Mouse (Mus musculus): ENCODE results near the gene Gnat2. TPM values are rescaled to one million over a fixed set of nuclear protein-coding genes. Genes with fewer than 3 reads are reported as not detected.
A peak's percentile ranks its signal among the peaks of the same experiment; 100 is the strongest.

The Gnat2 gene
- polyA plus RNA-seq, 1 experiment from 2014 or later = 0.90 TPM

DNA sequence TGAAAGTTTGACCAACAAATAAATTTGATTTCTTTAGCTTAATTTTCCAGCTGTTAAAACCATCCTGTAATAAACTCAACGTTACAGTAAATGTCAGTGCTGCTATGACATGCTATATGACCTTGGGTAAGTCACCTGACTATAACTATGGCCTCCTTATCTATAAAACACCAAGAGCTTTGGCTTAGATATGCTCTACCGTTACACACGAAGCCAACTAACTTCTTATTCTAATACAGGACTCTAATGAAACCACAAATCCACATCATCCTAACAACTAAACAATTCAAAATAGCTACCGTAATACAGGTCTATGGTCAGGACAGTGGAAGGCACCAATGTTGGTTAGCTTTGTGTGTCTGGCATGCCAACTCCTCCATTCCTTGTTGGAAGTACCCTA, 37.2 kb downstream of the Gnat2 start:
- Histone ChIP-seq H3K27me3 (replicated peaks; ENCODE audit: low read depth, poor library complexity, severe bottlenecking) (no peaks in the 10 kb centered on the region), H3K4me3 (no peak overlapping the region), H3K36me3 (replicated peaks) (no peaks in the 10 kb centered on the region), H3K9me3 (no peaks in the 10 kb centered on the region), H3K4me1 (peaks cover 22% of the 10 kb centered on the region), H3K27ac (replicated peaks) (no peak overlapping the region)
- DNase-seq (ENCODE audit: low spot score) = no peak
- 94% methylated on average over 4 of the region's 4 CpGs for WGBS

DNA sequence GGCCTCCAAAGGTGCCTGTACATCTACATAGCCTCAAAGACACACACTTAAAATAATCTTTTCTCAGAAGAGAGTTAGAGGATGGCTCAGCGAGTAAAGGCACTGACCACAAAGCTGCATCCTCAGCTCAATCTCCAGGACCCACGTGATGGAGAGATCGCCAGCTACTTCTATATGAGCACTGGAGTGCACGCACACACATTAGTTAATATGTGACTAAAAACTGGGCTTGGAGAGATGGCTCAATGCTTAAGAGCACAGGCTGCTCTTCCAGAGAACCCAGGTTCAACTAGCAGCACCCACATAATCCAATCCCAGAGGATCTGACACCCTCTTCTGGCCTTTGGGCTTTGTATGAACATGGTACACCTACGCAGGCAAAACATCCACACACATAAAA, 38.6 kb downstream of the Gnat2 start:
- H3K27ac ChIP-seq (replicated peaks) = no peak overlapping the region
- H3K36me3 ChIP-seq (replicated peaks) = no peaks in the 10 kb centered on the region
- peaks cover 22% of the 10 kb centered on the region for H3K4me1 ChIP-seq
- no peaks in the 10 kb centered on the region for H3K27me3 ChIP-seq (replicated peaks; ENCODE audit: low read depth, poor library complexity, severe bottlenecking)
- no peaks in the 10 kb centered on the region for H3K9me3 ChIP-seq
- DNase-seq (ENCODE audit: low spot score) = no peak
- H3K4me3 ChIP-seq = no peak overlapping the region
- WGBS = 93% methylated on average over 5 of the region's 5 CpGs

DNA sequence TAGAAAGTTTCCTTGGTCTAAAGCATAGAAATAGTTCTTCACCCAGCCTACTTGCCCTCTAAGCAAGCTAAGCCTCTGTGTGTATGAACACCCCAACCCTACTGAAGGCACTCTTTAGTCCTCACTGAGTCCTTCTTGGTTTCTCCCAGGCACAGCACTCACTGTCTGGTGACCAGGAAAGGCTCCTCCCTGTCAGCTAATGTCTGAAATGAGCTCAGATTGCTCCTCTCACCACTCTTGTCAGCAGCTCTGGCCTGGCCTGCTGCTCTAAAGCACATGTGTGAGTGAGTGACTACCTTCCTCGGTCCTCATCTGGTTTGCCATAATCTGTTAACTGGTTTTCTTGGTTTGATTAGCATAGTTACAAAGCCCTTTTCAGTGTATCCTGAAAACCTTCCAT, 39.2 kb downstream of the Gnat2 start:
- Histone ChIP-seq H3K27ac (replicated peaks) (no peak overlapping the region), H3K4me1 (peaks cover 22% of the 10 kb centered on the region), H3K4me3 (no peak overlapping the region), H3K27me3 (replicated peaks; ENCODE audit: low read depth, poor library complexity, severe bottlenecking) (no peaks in the 10 kb centered on the region), H3K36me3 (replicated peaks) (peaks cover 2% of the 10 kb centered on the region), H3K9me3 (no peaks in the 10 kb centered on the region)
- 82% methylated on average over 1 of the region's 1 CpGs for WGBS
- no peak for DNase-seq (ENCODE audit: low spot score)

DNA sequence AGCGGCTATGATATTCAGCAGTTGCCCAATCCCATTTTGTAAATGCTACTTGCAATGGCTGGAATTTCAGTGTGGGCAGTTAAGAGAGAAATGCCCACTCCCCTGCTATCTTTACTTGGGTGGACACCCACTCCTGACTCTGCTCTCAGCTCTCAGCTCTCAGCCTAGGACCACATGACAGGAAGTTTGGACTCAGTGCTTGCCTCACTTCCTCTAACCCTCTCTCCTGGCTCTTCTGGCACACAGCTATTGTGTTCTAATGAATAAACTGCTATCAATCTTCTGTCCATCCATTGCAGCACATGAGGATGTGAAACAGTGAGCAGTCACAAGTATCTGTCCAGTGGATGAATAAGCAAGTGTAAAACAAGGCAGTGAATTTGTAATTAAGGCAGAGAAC, 39.9 kb downstream of the Gnat2 start:
- H3K4me3 ChIP-seq = no peak overlapping the region
- peaks cover 9% of the 10 kb centered on the region for H3K36me3 ChIP-seq (replicated peaks)
- no peaks in the 10 kb centered on the region for H3K27me3 ChIP-seq (replicated peaks; ENCODE audit: low read depth, poor library complexity, severe bottlenecking)
- no peak overlapping the region for H3K27ac ChIP-seq (replicated peaks)
- peaks cover 22% of the 10 kb centered on the region for H3K4me1 ChIP-seq
- DNase-seq (ENCODE audit: low spot score) = no peak
- WGBS = 90% methylated on average over 1 of the region's 1 CpGs
- no peaks in the 10 kb centered on the region for H3K9me3 ChIP-seq

DNA sequence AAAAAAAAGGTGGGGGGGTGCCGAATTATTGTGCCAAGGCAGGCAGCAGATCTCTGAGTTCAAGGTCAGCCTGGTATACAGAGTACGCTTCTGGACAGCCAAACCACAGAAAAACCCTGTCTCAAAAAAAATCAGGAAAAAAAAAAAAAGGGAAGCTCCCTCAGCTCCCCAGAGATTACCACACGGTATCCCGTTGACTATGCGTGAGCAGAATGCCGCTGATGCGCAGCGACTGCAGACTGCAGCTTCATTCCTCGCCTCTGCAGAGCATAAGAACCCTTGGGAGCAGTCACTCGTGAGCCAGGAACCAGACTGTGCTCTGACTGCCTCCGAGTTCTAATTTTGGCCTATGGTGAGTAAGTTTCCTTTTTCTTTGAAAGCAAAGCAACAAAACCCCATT, 42.1 kb downstream of the Gnat2 start:
- Histone ChIP-seq H3K36me3 (replicated peaks) (peaks cover 18% of the 10 kb centered on the region), H3K9me3 (no peaks in the 10 kb centered on the region), H3K4me3 (no peak overlapping the region), H3K27me3 (replicated peaks; ENCODE audit: low read depth, poor library complexity, severe bottlenecking) (no peaks in the 10 kb centered on the region), H3K4me1 (peaks cover 5% of the 10 kb centered on the region; the same call in 1 of the 2 replicates), H3K27ac (replicated peaks) (no peak overlapping the region)
- 89% methylated on average over 11 of the region's 11 CpGs for WGBS
- DNase-seq (ENCODE audit: low spot score) = no peak

DNA sequence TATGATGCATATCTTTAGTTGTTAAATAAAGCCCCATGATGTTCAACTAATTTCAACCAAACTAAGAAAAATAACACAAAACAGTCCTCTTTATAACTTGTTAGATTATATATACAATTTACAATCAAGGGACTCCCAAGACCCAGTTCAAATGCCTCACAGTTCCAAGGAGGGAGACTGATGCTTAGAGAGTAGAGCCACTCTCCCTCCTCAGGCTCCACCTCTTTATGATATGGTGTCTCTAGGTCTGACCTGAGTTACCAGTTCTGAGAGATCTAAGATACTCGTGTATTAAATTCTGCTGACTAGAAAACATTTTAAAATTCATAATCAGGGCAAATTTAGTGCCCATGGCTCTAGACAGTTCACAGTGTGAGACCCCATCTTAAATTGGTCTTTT, 46.5 kb downstream of the Gnat2 start:
- Histone ChIP-seq H3K36me3 (replicated peaks) (peaks cover 33% of the 10 kb centered on the region), H3K4me1 (no peaks in the 10 kb centered on the region), H3K9me3 (no peaks in the 10 kb centered on the region), H3K4me3 (no peak overlapping the region), H3K27ac (replicated peaks) (no peak overlapping the region), H3K27me3 (replicated peaks; ENCODE audit: low read depth, poor library complexity, severe bottlenecking) (no peaks in the 10 kb centered on the region)
- 88% methylated on average over 1 of the region's 1 CpGs for WGBS
- no peak for DNase-seq (ENCODE audit: low spot score)

DNA sequence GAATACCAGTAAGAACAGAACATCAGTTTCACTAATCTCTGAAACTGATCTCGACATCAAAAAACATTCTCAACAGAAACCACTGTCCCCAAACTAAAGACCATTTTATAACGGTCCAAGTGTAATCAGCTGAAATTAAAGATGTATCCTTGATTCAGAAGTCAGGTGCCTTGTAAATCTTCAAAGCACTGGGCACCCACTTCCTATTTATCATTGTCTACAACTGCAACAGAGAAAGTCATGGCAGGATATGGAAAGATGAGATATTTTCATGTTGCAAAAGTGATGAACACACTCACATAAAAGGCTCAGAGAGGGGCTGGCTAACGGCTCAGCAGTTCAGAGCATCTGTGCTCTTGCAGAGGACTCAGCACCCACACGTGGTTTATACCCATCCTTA, 48.2 kb downstream of the Gnat2 start:
- H3K4me1 ChIP-seq = peaks cover 12% of the 10 kb centered on the region
- 81% methylated on average over 4 of the region's 4 CpGs for WGBS
- H3K36me3 ChIP-seq (replicated peaks) = peaks cover 33% of the 10 kb centered on the region
- no peaks in the 10 kb centered on the region for H3K9me3 ChIP-seq
- no peak for DNase-seq (ENCODE audit: low spot score)
- no peak overlapping the region for H3K4me3 ChIP-seq
- no peaks in the 10 kb centered on the region for H3K27me3 ChIP-seq (replicated peaks; ENCODE audit: low read depth, poor library complexity, severe bottlenecking)
- H3K27ac ChIP-seq (replicated peaks) = no peak overlapping the region

DNA sequence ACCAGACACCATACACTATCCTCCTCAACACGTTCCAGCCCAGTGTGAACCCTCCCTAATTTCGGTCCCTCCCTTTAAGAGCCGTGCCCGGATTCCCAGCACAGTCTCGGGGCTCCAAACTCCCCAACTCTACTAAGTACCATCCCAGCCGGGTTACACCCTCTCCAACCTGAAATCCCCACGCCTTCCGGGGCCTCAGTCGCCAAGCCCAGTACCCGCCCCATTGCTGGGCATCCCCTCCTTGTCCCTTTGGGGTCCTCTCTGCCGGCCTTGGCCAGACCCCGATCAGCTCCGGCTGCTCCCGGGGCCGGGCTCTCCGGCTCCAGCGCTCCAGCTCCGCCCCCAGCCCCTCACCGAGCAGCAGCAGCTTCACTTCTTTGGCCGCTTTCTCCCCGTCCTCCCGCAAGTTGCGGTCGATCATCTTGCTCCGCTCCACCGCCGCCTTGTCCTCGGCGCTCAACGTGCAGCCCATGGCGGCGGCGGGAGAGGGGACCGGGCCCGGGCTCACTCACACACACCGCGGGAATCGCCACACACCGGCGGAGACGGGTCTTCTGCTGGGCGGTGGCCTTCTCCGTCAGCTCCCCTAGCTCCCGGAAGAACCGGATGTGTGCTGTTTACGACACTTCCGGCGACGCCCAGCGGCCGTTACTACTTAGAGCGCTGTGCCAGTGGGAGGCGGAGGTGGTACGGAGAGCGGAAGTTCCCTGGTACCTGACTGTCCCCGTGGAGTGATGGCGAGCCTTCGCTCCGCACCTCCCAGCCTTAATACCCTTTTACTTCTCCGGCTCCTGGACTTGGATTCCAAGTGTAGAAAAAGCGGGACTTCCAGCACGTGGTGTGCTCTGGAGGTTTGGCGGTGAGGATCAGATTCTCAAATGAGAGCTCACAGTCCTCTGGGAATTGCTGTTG, 53.2 kb downstream of the Gnat2 start, which contains the start of gene Gnai3:
TSS of gene Gnai3 (minus strand) at position 613 of the 912 bp plus-strand sequence.
- H3K4me1 ChIP-seq = peaks cover 30% of the 10 kb centered on the region
- peaks cover 7% of the 10 kb centered on the region; the same call in 1 of the 2 replicates for H3K36me3 ChIP-seq (replicated peaks)
- H3K27ac ChIP-seq (replicated peaks) = peak within 1 kb of the TSS; percentile 95
- H3K4me3 ChIP-seq = peak within 1 kb of the TSS; percentile 78
- no peaks in the 10 kb centered on the region for H3K27me3 ChIP-seq (replicated peaks; ENCODE audit: low read depth, poor library complexity, severe bottlenecking)
- WGBS = under 1% methylated on average over 63 of the region's 63 CpGs
- peak; percentile 94 for DNase-seq (ENCODE audit: low spot score)
- no peaks in the 10 kb centered on the region for H3K9me3 ChIP-seq

DNA sequence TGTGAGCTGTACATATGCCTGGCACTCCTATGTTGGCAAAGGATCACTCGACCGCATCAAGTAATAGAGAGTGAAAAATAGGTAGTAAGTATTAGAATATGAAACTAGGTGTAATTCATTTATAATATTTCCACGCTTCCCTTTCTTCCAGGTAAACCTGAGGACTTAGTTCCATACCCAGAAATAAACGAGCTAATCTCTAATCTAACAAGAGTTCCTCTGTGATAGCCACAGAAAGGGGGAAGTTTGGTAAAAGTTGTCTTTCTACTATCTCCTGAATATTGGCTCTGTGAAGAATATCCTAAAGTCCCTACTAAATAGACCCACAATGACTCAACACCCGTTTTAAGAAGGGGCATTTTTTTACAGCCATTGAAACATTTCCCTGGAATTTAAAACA, 54.1 kb downstream of the Gnat2 start:
- no peaks in the 10 kb centered on the region for H3K9me3 ChIP-seq
- peak overlapping the region; percentile 78 for H3K4me3 ChIP-seq
- DNase-seq (ENCODE audit: low spot score) = no peak
- H3K27ac ChIP-seq (replicated peaks) = peak overlapping the region; percentile 95
- H3K4me1 ChIP-seq = peaks cover 37% of the 10 kb centered on the region
- no peaks in the 10 kb centered on the region for H3K27me3 ChIP-seq (replicated peaks; ENCODE audit: low read depth, poor library complexity, severe bottlenecking)
- WGBS = 59% methylated on average over 5 of the region's 5 CpGs
- peaks cover 3% of the 10 kb centered on the region; the same call in 1 of the 2 replicates for H3K36me3 ChIP-seq (replicated peaks)

DNA sequence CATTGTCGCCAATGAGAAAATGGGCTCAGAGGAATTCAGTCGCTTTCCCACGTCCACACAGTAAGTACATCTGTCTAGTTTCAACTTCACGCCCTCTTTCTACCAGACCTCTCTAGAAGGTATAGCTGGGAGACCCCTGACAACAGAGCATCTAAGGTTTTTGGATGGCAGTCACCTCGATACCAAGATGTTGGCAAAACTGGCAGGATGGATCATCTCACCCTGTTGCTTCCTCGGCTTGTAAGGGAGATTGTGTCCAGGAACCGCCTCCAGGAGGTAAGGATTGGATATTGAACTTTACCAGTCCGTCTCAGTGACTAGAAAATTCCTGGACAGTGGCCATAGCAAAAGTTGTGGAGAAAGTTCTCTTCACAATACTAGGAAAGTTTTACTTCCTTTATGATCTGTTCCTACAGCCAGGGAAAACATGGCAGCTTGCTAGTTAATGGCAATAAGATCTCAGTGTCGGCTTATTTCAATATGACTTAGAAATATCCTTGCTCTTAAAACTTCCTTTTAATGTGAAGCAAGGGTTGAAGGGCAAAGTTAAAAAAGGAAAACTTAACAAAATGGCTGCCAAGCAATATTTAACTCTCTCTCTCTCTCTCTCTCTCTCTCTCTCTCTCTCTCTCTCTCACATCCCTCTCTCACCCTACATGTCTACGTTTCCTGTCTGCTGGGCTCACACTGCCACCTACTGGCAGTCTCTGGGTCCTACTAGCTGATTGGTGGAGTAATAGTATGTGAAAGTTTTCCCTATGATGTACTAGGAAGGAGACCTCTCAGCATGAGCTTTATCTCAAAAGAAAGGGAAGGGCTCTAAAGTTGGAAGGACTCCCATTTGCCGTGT, 55.0 kb downstream of the Gnat2 start:
- DNase-seq (ENCODE audit: low spot score) = peak; percentile 89
- Histone ChIP-seq H3K27ac (replicated peaks) (peak overlapping the region; percentile 30), H3K9me3 (no peaks in the 10 kb centered on the region), H3K4me3 (peak overlapping the region; percentile 27; the same call in 1 of the 2 replicates), H3K36me3 (replicated peaks) (peaks cover 3% of the 10 kb centered on the region; the same call in 1 of the 2 replicates), H3K27me3 (replicated peaks; ENCODE audit: low read depth, poor library complexity, severe bottlenecking) (no peaks in the 10 kb centered on the region), H3K4me1 (peaks cover 37% of the 10 kb centered on the region)
- 71% methylated on average over 11 of the region's 11 CpGs for WGBS
